Mouse (Mus musculus) G1E-ER4 (cell line): Measurements from ENCODE around the gene Cpeb2. TPM values are rescaled to one million over a fixed set of nuclear protein-coding genes. Genes with fewer than 3 reads are reported as not detected.

Experiments used
- GATA1 ChIP-seq: IDR thresholded peaks from one replicate; pipeline ENCODE4 v1.8.0; 2012; ENCODE audit warnings: low read length, inconsistent platforms
- polyA plus RNA-seq: library from polyadenylated mRNA; stranded (reverse); fragments of >175 nt; gene quantifications from 2 replicates; pipeline ENCODE4 v1.2.3, GENCODE M21; 2012

Cpeb2 gene
- polyA plus RNA-seq, 1 experiment = 8.0 TPM

DNA sequence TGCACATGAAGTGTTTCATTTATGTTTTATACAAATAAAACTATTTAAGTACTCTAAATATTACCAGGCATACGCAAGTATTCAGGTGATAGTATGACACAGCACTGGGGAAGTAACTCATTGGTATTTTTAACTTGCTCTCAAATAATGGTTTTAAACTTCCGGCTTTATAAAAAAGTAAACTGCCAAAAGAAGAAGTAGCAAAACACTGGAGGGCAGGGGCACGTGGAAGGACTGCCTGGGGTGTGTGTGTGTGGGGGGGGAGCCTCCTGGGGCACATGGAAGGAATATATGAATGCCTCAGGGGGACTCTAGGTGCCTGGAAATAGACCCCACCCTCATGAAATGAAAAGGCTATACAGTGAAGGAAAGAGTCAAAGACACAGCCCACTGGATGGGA lies 46.8 kb downstream of the Cpeb2 start:
- no peak for TF ChIP-seq GATA1

DNA sequence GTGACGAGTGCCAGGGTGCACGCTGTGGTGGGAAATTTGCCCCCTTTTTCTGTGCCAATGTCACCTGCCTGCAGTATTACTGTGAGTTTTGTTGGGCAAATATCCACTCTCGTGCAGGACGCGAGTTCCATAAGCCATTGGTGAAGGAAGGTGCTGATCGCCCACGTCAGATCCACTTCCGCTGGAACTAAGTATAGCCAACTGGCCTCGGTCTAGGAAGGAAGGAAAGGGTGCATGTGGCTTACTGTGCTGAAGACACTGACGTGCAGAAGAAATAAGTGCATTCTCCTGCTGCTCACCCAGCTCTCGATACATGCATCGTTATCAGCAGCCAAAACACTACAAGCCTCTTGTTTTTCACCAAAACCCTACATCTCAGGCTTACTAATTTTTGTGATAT lies 52.8 kb downstream of the Cpeb2 start:
- no peak for TF ChIP-seq GATA1

DNA sequence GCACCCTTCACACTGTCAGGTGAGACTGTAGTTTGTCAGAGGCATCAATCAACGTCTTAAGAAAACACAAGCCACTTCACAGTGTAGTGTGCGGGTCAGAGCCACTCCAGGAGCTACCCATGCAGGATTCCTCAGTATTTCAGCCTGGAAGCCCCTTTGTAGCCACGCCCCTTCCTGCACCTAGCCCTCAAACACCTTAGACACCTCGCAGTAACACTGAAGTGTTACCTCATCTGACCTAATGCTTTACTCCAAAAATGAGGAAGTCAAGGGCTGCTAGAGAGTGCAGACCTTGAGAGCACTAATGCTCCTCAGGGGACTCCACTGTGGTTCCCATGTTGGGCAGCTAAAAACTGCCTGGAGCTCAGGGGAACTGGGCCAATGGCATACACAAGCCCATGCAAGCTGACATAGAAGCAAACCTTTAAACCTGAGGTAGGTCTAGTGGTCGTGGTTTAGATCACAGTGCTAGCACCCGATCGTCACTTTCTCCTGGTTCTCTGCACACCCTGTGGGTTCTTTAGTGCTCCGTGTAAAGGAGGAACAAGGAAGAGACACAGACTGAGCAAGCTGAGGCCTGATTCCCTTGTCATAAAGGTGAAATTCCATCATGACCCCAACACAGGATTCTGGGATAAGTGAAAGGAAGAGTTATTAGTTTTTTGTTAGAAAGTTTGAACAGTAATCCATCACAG lies 56.9 kb downstream of the Cpeb2 start:
- no peak for TF ChIP-seq GATA1

DNA sequence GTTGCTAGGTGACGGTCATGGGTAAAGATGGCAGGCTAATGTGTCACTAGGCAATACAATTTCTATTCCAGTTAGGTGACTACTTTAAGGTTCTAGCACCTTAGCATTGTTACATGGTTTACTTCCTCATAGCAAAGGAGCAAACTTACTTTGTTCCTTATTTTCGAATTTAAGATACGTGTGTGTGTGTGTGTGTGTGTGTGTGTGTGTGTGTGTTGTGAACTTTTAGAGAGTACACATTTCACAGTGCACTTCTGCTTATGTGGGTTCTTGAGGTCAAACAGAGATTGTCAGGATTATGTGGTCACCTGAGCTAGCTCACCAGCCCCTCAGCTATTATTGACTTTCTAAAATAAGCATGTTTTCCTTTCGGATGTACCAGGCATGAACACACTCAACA lies 60.2 kb downstream of the Cpeb2 start:
- no peak for TF ChIP-seq GATA1

DNA sequence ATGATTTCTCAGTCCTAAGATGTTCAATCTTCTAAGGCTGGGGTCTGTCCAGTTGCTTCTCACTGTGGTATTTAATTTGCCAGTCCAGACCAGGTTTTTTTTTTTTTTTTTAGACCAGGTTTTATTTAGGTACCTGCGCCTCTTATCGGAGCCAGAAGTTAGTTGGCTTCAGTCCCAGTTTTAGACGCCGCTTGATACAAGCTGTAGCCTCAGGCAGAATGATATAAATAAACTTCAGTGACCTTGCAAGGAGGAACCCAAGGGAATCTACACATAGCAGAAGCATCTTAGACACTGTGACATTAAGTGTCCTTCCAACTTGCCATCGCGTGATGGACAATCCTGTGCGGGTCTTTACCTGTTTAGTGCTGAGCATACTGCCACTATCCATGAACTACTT lies 64.5 kb downstream of the Cpeb2 start:
- no peak for TF ChIP-seq GATA1

DNA sequence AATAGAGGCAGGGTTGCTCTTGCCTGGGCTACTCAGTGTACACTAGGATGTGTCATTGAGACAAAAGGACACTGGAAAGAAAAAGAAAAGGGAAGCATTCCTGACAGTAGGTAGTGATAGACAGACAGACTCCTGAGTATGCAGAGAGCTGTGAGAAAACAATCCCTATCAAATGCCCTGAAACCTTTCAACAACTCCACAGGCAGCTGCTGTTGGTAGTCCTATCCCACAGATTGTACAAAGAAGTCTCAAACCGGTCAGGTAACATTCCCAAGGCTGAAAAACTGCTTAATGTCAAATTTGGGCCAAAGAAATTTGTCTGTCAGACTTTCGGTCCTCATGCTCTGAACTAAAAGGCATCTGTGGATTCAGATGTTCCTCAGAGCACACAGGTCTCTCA lies 66.0 kb downstream of the Cpeb2 start:
- TF ChIP-seq GATA1 = no peak

DNA sequence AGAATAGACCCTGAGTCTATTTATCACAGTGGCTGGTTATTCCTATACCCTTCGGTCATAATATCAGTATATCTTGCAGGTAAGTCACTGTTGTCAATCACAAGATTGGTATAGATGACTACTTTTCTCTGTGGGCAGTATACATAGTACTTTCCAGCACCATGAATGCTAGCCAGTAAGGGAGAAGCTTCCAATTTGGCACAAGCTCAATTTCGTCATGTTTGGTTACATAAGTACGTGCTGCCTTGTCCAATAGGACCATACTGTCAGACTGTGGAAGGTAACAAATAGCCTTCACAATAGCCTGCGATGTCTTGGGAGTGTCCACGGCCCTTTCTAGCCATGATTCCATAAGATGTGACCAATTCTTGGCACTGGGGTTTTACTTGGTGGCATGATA lies 67.1 kb downstream of the Cpeb2 start:
- no peak for TF ChIP-seq GATA1

DNA sequence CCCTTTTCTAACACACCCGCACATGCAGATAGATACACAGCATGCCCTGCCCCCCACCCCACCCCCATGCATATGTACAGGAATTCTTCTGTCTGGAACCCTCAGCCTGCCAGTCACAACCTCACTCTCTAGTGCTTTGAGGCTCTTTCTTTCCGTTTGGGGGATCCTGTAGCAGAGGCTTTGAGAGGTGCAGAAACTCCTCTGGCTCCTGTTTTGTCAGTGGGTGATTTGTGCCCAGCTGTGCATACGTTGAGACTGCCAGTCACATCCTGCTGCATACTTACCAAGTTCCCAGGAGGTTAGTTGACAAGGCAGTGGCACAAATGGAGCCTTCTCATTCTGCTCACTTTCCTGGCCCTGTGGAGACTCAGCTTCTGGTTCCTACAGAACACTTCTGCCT lies 68.0 kb downstream of the Cpeb2 start:
- TF ChIP-seq GATA1 = no peak

DNA sequence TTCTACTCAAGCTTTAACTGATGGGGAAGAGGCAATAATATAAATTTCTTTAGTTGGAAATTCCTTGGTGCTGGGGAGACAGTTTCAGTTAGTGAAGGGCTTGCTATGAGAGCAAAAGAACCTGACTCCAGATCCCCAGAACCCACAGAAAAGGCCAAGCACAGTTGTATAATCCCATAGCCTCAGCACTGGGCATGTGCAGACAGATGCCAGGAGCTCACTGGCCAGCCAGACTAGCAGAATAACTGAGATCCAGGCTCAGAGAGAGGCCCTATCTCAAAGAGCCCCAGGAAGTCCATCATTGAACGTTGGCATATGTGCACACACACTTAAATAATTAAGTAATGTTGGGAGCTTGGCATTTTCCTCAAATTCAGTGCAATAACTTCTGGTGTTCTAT lies 70.5 kb downstream of the Cpeb2 start:
- no peak for TF ChIP-seq GATA1

DNA sequence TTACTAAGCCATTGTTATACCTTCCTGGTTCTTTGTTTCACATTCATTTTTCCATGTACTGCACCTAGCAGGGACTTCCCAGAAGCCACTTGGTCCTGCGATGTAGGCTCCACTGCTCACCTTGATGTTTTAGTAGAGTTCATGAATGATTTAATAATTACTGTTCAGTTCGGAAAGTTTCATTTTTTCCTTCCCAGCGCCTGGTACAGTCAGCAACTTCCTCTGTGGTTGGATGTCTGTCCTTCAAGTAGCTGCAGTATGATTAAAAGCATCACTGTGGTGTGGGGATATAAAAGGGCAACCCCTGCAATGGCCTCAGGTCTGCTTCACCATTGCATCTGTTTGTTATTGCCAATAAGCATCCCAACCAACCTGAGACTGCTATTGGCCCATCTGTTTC lies 72.5 kb downstream of the Cpeb2 start:
- TF ChIP-seq GATA1 = no peak

DNA sequence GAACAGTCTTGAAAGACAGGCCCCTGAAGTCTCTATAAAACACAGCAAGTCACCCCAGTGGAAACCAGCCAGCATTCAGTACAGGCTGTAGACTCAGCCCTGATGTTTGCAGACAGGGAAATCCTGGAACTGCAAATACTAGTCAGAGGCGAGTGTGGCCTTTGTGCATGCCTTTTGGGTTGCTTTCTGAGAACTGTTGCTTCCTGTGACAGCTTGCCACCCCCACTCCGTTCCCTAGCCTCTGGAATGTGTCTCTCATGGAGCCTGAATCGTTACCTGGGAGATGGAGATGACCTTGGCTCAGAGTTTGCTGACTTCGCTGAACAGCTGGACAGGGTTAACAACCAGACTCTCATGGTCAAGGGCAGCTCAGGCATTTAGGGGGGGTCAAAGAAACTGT lies 77.0 kb downstream of the Cpeb2 start:
- TF ChIP-seq GATA1 = no peak

DNA sequence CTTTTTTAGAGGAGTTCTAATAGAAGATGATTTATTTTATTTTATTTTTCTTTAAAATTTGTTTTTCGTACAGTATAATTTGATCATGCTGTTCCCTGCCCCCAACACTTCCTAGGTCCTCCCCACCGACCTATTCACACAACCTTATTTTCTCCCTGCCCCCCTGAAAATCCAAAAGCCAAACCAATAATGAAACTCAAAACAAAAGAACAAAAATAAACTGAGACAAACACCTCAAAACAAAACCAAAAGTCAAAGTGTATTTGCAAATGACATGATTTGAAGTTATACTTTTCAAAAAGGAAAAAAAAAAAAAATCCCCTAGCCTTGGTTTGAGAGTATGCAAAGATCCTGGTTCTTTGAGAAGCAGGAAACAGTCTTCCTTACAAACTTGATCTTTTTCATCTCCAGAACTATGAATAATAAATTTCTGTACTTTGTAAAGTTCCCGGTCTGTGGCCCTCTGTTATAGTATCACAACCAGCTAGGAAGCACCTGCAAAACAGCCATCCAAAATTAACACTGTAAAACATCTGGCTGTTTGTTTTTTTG lies 91.4 kb downstream of the Cpeb2 start:
- no peak for TF ChIP-seq GATA1

DNA sequence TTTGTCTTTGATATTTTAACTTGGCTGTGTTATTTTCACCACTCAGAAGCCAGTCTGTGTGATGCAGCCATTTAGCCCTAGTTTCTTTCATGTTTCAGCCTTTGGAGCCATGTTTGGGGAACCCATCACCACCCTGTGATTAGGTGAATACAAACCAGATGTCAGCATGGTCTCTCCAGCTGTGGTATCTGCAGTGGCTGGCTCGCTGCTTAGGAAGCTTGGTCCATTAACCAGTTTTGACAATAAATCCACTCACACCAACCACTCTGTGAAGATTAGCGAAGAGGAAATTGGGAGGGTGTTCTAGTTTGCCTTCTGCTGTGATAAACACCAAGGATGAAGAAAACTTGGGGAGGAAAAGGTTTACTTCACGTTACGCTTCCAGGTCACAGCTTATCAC lies 92.6 kb downstream of the Cpeb2 start:
- no peak for TF ChIP-seq GATA1

DNA sequence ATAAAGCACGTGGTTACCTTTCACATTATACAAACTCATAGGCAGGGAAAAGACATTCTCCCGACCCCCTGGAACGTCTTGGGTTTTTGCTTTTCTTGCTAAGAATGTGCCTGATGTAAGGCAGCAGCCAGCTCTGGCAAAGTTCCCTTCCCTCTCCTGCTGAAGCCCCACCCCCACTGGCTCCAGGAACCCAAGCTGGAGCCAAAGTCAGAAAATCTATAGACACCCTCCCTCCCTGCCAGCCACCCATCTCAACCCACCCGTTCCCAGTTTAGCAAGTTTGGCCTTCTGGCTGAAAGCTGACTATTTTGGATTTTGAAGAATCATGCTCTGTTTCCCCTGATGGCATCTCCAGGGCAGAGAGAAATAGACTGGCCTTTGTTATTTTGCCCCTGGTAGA lies 95.6 kb downstream of the Cpeb2 start:
- no peak for TF ChIP-seq GATA1

DNA sequence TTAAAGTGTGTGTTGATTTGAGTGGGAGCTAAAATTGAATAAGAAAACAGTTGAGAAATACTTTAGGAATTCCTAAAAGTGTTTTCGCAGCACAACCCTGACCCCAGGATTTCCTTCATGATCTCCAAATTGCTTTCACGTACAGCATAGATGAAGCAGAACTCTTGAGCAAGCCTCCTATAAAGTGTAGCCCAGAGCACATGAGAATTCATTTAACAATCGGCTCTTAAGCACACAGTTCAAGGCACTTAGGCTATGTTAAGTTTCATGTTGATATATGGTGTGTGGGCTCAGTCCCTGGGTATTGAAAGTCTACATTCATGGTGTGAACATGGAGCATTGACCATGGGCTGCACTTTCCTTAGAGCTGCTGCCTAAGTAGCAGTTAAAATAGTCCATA lies 97.3 kb downstream of the Cpeb2 start:
- TF ChIP-seq GATA1 = no peak

DNA sequence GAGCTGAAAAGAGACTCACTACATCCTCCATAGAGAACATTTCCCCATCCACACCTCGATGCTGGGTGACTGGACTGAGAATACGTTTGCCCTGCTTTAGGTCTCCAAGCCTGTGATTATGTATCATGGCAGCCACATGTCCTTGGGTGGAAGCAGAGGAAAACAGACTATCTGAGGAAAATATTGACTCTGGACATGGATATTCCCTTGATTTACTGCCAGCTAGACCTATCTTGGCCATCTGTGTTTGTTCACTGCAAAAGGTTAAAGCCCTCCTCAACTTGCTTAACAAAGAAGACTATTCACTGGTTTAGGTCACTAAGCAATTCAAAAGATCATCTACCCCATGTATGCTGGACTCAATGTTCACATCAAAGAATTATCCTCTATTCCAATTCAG lies 101.5 kb downstream of the Cpeb2 start:
- TF ChIP-seq GATA1 = no peak

DNA sequence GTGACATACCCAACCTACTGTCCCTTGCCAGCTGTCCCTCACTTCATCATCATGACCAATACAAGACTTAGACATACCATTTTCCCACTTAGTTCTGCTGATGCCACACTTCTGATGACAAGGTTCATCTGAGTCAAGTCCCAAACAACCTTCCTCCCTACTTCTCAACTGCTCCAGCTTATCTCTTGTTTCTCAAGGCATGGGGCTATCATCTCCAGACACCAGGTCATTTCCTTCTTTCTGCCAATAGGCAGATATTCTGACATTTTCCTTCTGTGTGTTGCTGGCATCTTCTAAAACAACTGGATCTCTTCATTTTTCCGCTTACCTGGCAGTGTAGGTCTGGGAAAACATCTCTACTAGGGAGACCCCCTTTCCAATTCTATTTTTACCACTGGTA lies 104.2 kb downstream of the Cpeb2 start:
- no peak for TF ChIP-seq GATA1

DNA sequence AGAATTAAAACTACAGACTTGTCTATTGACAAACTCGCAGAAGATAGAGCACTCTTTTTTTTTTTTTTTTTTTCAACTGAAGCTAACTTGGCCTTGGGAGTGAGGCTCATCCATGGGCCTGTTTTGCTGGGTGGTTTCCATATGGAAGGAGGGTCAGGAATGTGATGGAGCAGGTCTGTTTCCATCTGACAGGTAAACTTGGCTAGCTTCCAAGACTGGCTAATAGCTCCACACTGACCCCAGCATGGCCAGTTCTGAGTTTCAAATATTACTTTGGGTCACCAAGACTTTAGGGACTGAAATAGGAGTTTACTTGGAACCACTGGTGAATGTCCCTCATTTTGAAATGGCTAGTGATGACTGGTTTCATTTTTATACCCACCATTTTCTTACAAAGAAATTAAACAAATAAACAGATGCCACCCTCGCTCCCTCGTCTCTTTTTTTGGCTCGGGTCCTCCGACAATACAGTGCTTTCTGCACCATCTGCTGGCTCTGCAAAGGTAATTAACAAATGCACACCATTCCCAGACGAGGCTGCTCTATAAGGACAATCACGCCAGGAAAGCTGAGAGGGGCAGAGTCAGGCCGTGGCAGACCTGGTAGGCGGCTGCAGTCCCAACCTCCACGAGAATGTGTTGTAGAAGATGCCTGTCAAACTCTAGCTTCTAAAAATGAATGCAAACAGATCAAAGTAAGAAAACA lies 106.0 kb downstream of the Cpeb2 start:
- no peak for TF ChIP-seq GATA1
